Mouse (Mus musculus) cerebellum, adult 2 months (tissue): ENCODE data around the gene Akt1s1.

Experiments
- CTCF ChIP-seq: fragments of 200-500 bp; IDR thresholded peaks from 2 replicates; pipeline ENCODE4 v1.5.1; 2011; ENCODE audit warnings: low read depth, mild to moderate bottlenecking, control low read depth, low read length, moderate library complexity, borderline replicate concordance; ENCODE audit not compliant: insufficient read depth
- POLR2A ChIP-seq: fragments of 200-500 bp; IDR thresholded peaks from 2 replicates; pipeline ENCODE4 v1.6.1; 2011; ENCODE audit warnings: low read length, control low read depth, borderline replicate concordance; ENCODE audit not compliant: insufficient read depth

- TF ChIP-seq CTCF (no peak), POLR2A (no peak)
Observed at GRCm38 (mm10) chr7:44812651-44813325, 36.0 kb upstream of the Akt1s1 start.
